Mouse (Mus musculus): ENCODE measurements around the gene 6330409D20Rik. TPM values are rescaled to one million over a fixed set of nuclear protein-coding genes. Genes with fewer than 3 reads are reported as not detected.

The 6330409D20Rik gene
- polyA plus RNA-seq, 1 experiment from 2014 or later = 3.5 TPM

GRCm38 (mm10) chr2:32699680-32700079 lies 41.1 kb downstream of the 6330409D20Rik start:
- no peak for ATAC-seq
- Histone ChIP-seq H3K9me3 (ENCODE audit: control insufficient read depth, low read length) (no peaks in the 10 kb centered on the region), H3K27ac (ENCODE audit: low read length) (no peak overlapping the region), H3K9ac (replicated peaks; ENCODE audit: low read depth, low read length) (no peak overlapping the region), H3K4me2 (ENCODE audit: low read length) (no peak overlapping the region), H3K4me1 (replicated peaks; ENCODE audit: control insufficient read depth, insufficient read depth, low read length) (no peaks in the 10 kb centered on the region), H3K27me3 (replicated peaks; ENCODE audit: control insufficient read depth, insufficient read depth, low read length) (no peaks in the 10 kb centered on the region), H3K4me3 (replicated peaks; ENCODE audit: low read length) (no peak overlapping the region), H3K36me3 (ENCODE audit: control insufficient read depth, insufficient read depth) (no peaks in the 10 kb centered on the region)
- WGBS = 81% methylated on average over 6 of the region's 6 CpGs

DNA sequence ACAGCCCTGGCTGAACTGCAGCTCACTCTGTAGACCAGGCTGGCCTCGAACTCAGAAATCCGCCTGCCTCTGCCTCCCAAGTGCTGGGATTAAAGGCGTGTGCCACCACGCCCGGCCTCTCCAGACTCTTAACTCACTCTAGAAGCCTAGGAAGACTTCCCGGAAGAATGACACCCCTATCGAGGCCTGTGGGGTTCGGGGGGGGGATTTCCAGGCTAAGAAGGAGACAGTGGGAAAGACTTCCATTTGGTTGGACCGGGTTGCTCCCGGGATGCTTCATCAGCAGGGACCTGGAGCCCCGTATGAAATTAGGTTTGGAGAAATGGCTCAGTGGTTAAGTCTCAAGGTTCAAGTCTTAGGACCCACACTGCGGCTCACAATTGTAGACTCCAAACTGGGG lies 46.1 kb downstream of the 6330409D20Rik start:
- WGBS = 90% methylated on average over 12 of the region's 12 CpGs
- Histone ChIP-seq H3K36me3 (ENCODE audit: control insufficient read depth, insufficient read depth) (no peaks in the 10 kb centered on the region), H3K9ac (replicated peaks; ENCODE audit: low read depth, low read length) (peak overlapping the region; percentile 60; the same call in 1 of the 2 replicates), H3K4me3 (replicated peaks; ENCODE audit: low read length) (peak overlapping the region; percentile 74), H3K4me1 (replicated peaks; ENCODE audit: control insufficient read depth, insufficient read depth, low read length) (peaks cover 12% of the 10 kb centered on the region), H3K27me3 (replicated peaks; ENCODE audit: control insufficient read depth, insufficient read depth, low read length) (no peaks in the 10 kb centered on the region), H3K4me2 (ENCODE audit: low read length) (peak overlapping the region; percentile 72), H3K9me3 (ENCODE audit: control insufficient read depth, low read length) (no peaks in the 10 kb centered on the region), H3K27ac (ENCODE audit: low read length) (peak overlapping the region; percentile 56; the same call in 1 of the 2 replicates)
- no peak for ATAC-seq

DNA sequence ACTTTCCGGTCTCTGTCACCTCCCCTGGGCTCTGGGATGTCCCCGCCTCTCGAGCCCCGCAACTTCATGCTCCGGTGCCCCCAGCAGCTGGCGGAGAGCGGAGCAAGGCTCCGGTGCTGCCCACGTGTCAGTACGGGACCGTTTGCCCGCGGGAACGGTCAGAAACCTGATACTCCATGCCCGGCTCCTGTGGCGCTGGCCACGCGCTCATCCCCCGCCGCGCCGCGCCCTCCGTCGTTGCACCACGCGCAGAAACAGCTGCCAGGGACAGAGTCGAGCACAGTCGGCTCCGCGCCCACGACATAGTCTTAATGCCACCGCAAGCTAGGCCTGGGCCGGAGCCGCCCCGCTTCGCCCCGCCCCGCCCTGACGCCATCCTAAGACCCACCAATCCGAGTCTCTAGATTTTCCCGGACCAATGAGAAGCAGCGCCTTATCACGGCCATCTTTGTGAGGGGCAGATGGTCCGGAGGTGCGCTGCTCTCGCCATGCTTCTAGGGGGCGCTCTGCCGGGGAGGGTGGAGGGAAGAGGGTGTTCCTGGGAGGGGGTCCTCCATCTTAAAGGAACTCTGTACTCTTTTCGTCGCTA lies 46.9 kb downstream of the 6330409D20Rik start:
- H3K27me3 ChIP-seq (replicated peaks; ENCODE audit: control insufficient read depth, insufficient read depth, low read length) = no peaks in the 10 kb centered on the region
- peak overlapping the region; percentile 82 for H3K9ac ChIP-seq (replicated peaks; ENCODE audit: low read depth, low read length)
- WGBS = under 1% methylated on average over 50 of the region's 51 CpGs
- H3K9me3 ChIP-seq (ENCODE audit: control insufficient read depth, low read length) = no peaks in the 10 kb centered on the region
- H3K36me3 ChIP-seq (ENCODE audit: control insufficient read depth, insufficient read depth) = no peaks in the 10 kb centered on the region
- H3K4me3 ChIP-seq (replicated peaks; ENCODE audit: low read length) = peak overlapping the region; percentile 74
- H3K4me2 ChIP-seq (ENCODE audit: low read length) = peak overlapping the region; percentile 76
- H3K27ac ChIP-seq (ENCODE audit: low read length) = peak overlapping the region; percentile 59
- ATAC-seq = peak; percentile 99
- H3K4me1 ChIP-seq (replicated peaks; ENCODE audit: control insufficient read depth, insufficient read depth, low read length) = peaks cover 15% of the 10 kb centered on the region

- Histone ChIP-seq H3K9ac (replicated peaks; ENCODE audit: low read depth, low read length) (peak overlapping the region; percentile 82), H3K36me3 (ENCODE audit: control insufficient read depth, insufficient read depth) (no peaks in the 10 kb centered on the region), H3K9me3 (ENCODE audit: control insufficient read depth, low read length) (no peaks in the 10 kb centered on the region), H3K4me3 (replicated peaks; ENCODE audit: low read length) (peak overlapping the region; percentile 74), H3K27me3 (replicated peaks; ENCODE audit: control insufficient read depth, insufficient read depth, low read length) (no peaks in the 10 kb centered on the region), H3K27ac (ENCODE audit: low read length) (no peak overlapping the region), H3K4me2 (ENCODE audit: low read length) (peak overlapping the region; percentile 76), H3K4me1 (replicated peaks; ENCODE audit: control insufficient read depth, insufficient read depth, low read length) (peaks cover 15% of the 10 kb centered on the region)
- no peak for ATAC-seq
- 20% methylated on average over 7 of the region's 7 CpGs for WGBS
These were observed 47.5 kb downstream of the 6330409D20Rik start for GRCm38 (mm10) chr2:32693282-32693681.

GRCm38 (mm10) chr2:32692496-32692895 lies 48.3 kb downstream of the 6330409D20Rik start:
- no peak overlapping the region for H3K27ac ChIP-seq (ENCODE audit: low read length)
- H3K36me3 ChIP-seq (ENCODE audit: control insufficient read depth, insufficient read depth) = no peaks in the 10 kb centered on the region
- WGBS = 92% methylated on average over 14 of the region's 14 CpGs
- H3K4me1 ChIP-seq (replicated peaks; ENCODE audit: control insufficient read depth, insufficient read depth, low read length) = peaks cover 15% of the 10 kb centered on the region
- no peaks in the 10 kb centered on the region for H3K27me3 ChIP-seq (replicated peaks; ENCODE audit: control insufficient read depth, insufficient read depth, low read length)
- no peak overlapping the region for H3K4me3 ChIP-seq (replicated peaks; ENCODE audit: low read length)
- no peak for ATAC-seq
- no peak overlapping the region for H3K9ac ChIP-seq (replicated peaks; ENCODE audit: low read depth, low read length)
- H3K9me3 ChIP-seq (ENCODE audit: control insufficient read depth, low read length) = no peaks in the 10 kb centered on the region
- no peak overlapping the region for H3K4me2 ChIP-seq (ENCODE audit: low read length)

DNA sequence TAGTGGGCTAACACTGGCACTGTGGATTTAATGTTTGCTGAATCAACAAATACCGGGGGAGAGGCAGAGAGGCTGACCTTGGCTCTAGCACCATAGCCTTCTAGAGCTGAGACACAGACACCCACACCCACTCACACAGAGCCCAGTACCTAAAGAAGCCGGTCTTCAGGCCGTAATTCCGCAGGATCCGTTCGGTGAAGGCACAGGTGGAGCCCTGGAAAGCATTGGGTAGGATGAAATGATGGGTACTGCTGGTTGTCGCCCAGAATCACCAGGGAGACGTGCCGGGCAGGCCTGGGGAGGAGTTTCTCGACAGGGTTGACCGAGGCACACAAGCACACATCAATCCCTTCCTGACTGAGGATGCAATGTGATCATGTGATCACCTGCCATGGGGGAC lies 49.8 kb downstream of the 6330409D20Rik start:
- Histone ChIP-seq H3K27ac (ENCODE audit: low read length) (no peak overlapping the region), H3K27me3 (replicated peaks; ENCODE audit: control insufficient read depth, insufficient read depth, low read length) (no peaks in the 10 kb centered on the region), H3K4me1 (replicated peaks; ENCODE audit: control insufficient read depth, insufficient read depth, low read length) (peaks cover 15% of the 10 kb centered on the region), H3K4me3 (replicated peaks; ENCODE audit: low read length) (no peak overlapping the region), H3K9ac (replicated peaks; ENCODE audit: low read depth, low read length) (no peak overlapping the region), H3K36me3 (ENCODE audit: control insufficient read depth, insufficient read depth) (peaks cover 6% of the 10 kb centered on the region), H3K9me3 (ENCODE audit: control insufficient read depth, low read length) (no peaks in the 10 kb centered on the region), H3K4me2 (ENCODE audit: low read length) (no peak overlapping the region)
- 89% methylated on average over 11 of the region's 11 CpGs for WGBS
- no peak for ATAC-seq

DNA sequence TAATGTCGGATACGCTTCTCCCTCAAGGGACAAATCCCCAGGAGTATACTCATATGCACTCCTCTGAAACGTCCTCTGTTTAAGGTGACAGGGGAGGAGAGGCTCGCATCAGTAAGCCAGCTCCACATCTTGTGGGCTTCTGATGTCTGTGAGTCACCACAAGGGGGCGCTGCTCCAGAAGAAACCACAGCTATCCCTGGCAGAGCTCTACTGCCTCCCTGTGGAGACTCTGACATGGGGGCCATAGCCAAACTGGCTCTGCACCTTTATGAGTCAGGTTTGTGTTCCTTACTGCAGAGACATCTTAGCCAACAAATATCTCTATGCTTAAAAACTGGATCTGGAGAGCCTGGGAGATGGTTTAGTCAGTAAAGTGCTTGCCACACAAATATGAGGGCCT lies 51.4 kb downstream of the 6330409D20Rik start:
- no peaks in the 10 kb centered on the region for H3K9me3 ChIP-seq (ENCODE audit: control insufficient read depth, low read length)
- no peak overlapping the region for H3K27ac ChIP-seq (ENCODE audit: low read length)
- H3K4me1 ChIP-seq (replicated peaks; ENCODE audit: control insufficient read depth, insufficient read depth, low read length) = peaks cover 15% of the 10 kb centered on the region
- no peak for ATAC-seq
- peaks cover 11% of the 10 kb centered on the region for H3K36me3 ChIP-seq (ENCODE audit: control insufficient read depth, insufficient read depth)
- 16% methylated on average over 5 of the region's 5 CpGs for WGBS
- H3K4me3 ChIP-seq (replicated peaks; ENCODE audit: low read length) = no peak overlapping the region
- H3K4me2 ChIP-seq (ENCODE audit: low read length) = no peak overlapping the region
- no peak overlapping the region for H3K9ac ChIP-seq (replicated peaks; ENCODE audit: low read depth, low read length)
- no peaks in the 10 kb centered on the region for H3K27me3 ChIP-seq (replicated peaks; ENCODE audit: control insufficient read depth, insufficient read depth, low read length)

- peaks cover 4% of the 10 kb centered on the region for H3K4me1 ChIP-seq (replicated peaks; ENCODE audit: control insufficient read depth, insufficient read depth, low read length)
- H3K4me2 ChIP-seq (ENCODE audit: low read length) = no peak overlapping the region
- H3K9me3 ChIP-seq (ENCODE audit: control insufficient read depth, low read length) = no peaks in the 10 kb centered on the region
- WGBS = 94% methylated on average over 8 of the region's 8 CpGs
- no peak overlapping the region for H3K4me3 ChIP-seq (replicated peaks; ENCODE audit: low read length)
- no peak overlapping the region for H3K27ac ChIP-seq (ENCODE audit: low read length)
- ATAC-seq = no peak
- H3K27me3 ChIP-seq (replicated peaks; ENCODE audit: control insufficient read depth, insufficient read depth, low read length) = no peaks in the 10 kb centered on the region
- peaks cover 13% of the 10 kb centered on the region for H3K36me3 ChIP-seq (ENCODE audit: control insufficient read depth, insufficient read depth)
- no peak overlapping the region for H3K9ac ChIP-seq (replicated peaks; ENCODE audit: low read depth, low read length)
These were observed 53.3 kb downstream of the 6330409D20Rik start for GRCm38 (mm10) chr2:32687562-32687961.

DNA sequence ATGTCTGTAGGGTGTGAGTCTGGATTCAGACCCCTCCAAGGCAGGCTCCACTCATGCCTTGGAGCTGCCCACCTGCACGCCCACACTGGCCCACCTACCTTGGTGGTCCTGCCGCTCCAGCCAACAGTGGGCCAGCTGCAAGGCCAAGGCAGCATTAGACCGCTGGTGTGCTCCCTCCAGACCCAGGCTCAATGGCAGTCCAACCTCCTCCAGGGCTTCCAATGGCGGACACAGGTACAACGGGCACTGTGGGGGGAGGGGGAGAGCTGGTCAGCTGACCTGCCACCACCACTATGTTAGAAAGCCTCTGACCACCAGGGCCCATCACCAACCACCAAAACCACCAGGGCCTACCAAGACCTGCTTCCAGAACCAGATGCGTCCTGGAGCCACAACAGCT lies 54.2 kb downstream of the 6330409D20Rik start:
- H3K9me3 ChIP-seq (ENCODE audit: control insufficient read depth, low read length) = no peaks in the 10 kb centered on the region
- ATAC-seq = no peak

DNA sequence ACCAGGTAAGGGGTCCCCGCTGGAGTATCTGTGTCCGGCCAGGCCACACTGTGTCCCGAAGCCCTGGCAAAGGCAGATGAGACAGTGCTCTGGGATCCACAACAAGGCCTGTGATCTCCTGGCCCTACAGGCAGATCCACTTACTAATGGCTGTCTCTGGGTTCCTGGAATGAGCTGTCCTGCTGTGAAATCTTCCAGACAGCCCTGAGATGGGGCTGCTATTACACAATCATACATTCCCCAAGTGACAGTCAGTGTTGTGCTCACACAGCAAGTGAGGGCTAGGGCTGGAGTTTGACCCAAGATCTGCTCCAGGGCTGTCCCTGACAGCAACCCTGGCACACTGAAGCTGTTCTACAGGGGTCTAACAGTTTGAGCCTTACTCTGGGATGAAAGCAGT lies 55.0 kb downstream of the 6330409D20Rik start:
- Histone ChIP-seq H3K9ac (replicated peaks; ENCODE audit: low read depth, low read length) (no peak overlapping the region), H3K4me1 (replicated peaks; ENCODE audit: control insufficient read depth, insufficient read depth, low read length) (0 out of 2 replicates have a peak, but pooled peaks cover 2% of the 10 kb centered on the region), H3K4me3 (replicated peaks; ENCODE audit: low read length) (no peak overlapping the region), H3K27me3 (replicated peaks; ENCODE audit: control insufficient read depth, insufficient read depth, low read length) (no peaks in the 10 kb centered on the region), H3K4me2 (ENCODE audit: low read length) (no peak overlapping the region), H3K36me3 (ENCODE audit: control insufficient read depth, insufficient read depth) (peaks cover 13% of the 10 kb centered on the region), H3K9me3 (ENCODE audit: control insufficient read depth, low read length) (no peaks in the 10 kb centered on the region), H3K27ac (ENCODE audit: low read length) (no peak overlapping the region)
- ATAC-seq = no peak
- WGBS = 90% methylated on average over 3 of the region's 3 CpGs

More for the DNA sequence above, 54.2 kb downstream of the 6330409D20Rik start:
- Histone ChIP-seq H3K4me2 (ENCODE audit: low read length) (no peak overlapping the region), H3K9ac (replicated peaks; ENCODE audit: low read depth, low read length) (no peak overlapping the region), H3K4me1 (replicated peaks; ENCODE audit: control insufficient read depth, insufficient read depth, low read length) (0 out of 2 replicates have a peak, but pooled peaks cover 2% of the 10 kb centered on the region), H3K27ac (ENCODE audit: low read length) (no peak overlapping the region), H3K27me3 (replicated peaks; ENCODE audit: control insufficient read depth, insufficient read depth, low read length) (no peaks in the 10 kb centered on the region), H3K36me3 (ENCODE audit: control insufficient read depth, insufficient read depth) (peaks cover 13% of the 10 kb centered on the region), H3K4me3 (replicated peaks; ENCODE audit: low read length) (no peak overlapping the region)
- 98% methylated on average over 6 of the region's 6 CpGs for WGBS

Measured in forebrain, embryonic 16.5 days (tissue).